Mouse (Mus musculus): ENCODE results near the gene Zbtb44. TPM values are rescaled to one million over a fixed set of nuclear protein-coding genes. Genes with fewer than 3 reads are reported as not detected.

The Zbtb44 gene
- polyA plus RNA-seq, 1 experiment from 2014 or later: 6.5 TPM

GRCm38 (mm10) chr9:31089541-31089940 is 59.1 kb downstream of the Zbtb44 start:
- TF ChIP-seq CTCF (IDR thresholded peaks at IDR 0.05; ENCODE audit: low read depth) (no peak), EP300 (optimal IDR thresholded peaks at IDR 0.05) (no peak)
- Histone ChIP-seq H3K4me1 (replicated peaks; ENCODE audit: control insufficient read depth, insufficient read depth) (no peaks in the 10 kb centered on the region), H3K27ac (replicated peaks) (no peak overlapping the region), H3K4me3 (ENCODE audit: low read depth, low read length) (no peak overlapping the region), H3K36me3 (ENCODE audit: control insufficient read depth, insufficient read depth, low read length) (no peaks in the 10 kb centered on the region), H3K27me3 (ENCODE audit: control insufficient read depth, insufficient read depth, low read length) (no peaks in the 10 kb centered on the region), H3K9ac (ENCODE audit: low read length) (no peak overlapping the region), H3K4me2 (replicated peaks; ENCODE audit: low read depth) (no peak overlapping the region), H3K9me3 (ENCODE audit: control insufficient read depth, low read length) (no peaks in the 10 kb centered on the region)
- 86% methylated on average over 9 of the region's 9 CpGs for WGBS
- DNase-seq (ENCODE audit: low spot score) (no peak), ATAC-seq (ENCODE audit: low FRiP score, low TSS enrichment) (no peak)

- no peak for DNase-seq (ENCODE audit: low spot score)
- H3K4me2 ChIP-seq (replicated peaks; ENCODE audit: low read depth): no peak overlapping the region
- H3K36me3 ChIP-seq (ENCODE audit: control insufficient read depth, insufficient read depth, low read length): no peaks in the 10 kb centered on the region
- whole genome bisulfite sequencing: 85% methylated on average over 28 of the region's 29 CpGs
- no peak for ATAC-seq (ENCODE audit: low FRiP score, low TSS enrichment)
- H3K27me3 ChIP-seq (ENCODE audit: control insufficient read depth, insufficient read depth, low read length): no peaks in the 10 kb centered on the region
- H3K4me1 ChIP-seq (replicated peaks; ENCODE audit: control insufficient read depth, insufficient read depth): no peaks in the 10 kb centered on the region
- TF ChIP-seq EP300 (optimal IDR thresholded peaks at IDR 0.05): no peak
- TF ChIP-seq CTCF (IDR thresholded peaks at IDR 0.05; ENCODE audit: low read depth): no peak
- H3K9ac ChIP-seq (ENCODE audit: low read length): no peak overlapping the region
- no peak overlapping the region for H3K4me3 ChIP-seq (ENCODE audit: low read depth, low read length)
- no peaks in the 10 kb centered on the region for H3K9me3 ChIP-seq (ENCODE audit: control insufficient read depth, low read length)
- no peak overlapping the region for H3K27ac ChIP-seq (replicated peaks)
Observed at GRCm38 (mm10) chr9:31090081-31091023, 59.9 kb downstream of the Zbtb44 start.

GRCm38 (mm10) chr9:31091162-31091581 is 60.7 kb downstream of the Zbtb44 start:
- DNase-seq (ENCODE audit: low spot score) (no peak), ATAC-seq (ENCODE audit: low FRiP score, low TSS enrichment) (no peak)
- H3K4me1 ChIP-seq (replicated peaks; ENCODE audit: control insufficient read depth, insufficient read depth): no peaks in the 10 kb centered on the region
- no peak overlapping the region for H3K4me2 ChIP-seq (replicated peaks; ENCODE audit: low read depth)
- no peaks in the 10 kb centered on the region for H3K36me3 ChIP-seq (ENCODE audit: control insufficient read depth, insufficient read depth, low read length)
- H3K9me3 ChIP-seq (ENCODE audit: control insufficient read depth, low read length): no peaks in the 10 kb centered on the region
- no peak overlapping the region for H3K4me3 ChIP-seq (ENCODE audit: low read depth, low read length)
- 93% methylated on average over 10 of the region's 10 CpGs for WGBS
- H3K9ac ChIP-seq (ENCODE audit: low read length): no peak overlapping the region
- no peak overlapping the region for H3K27ac ChIP-seq (replicated peaks)
- TF ChIP-seq EP300 (optimal IDR thresholded peaks at IDR 0.05) (no peak), CTCF (IDR thresholded peaks at IDR 0.05; ENCODE audit: low read depth) (no peak)
- H3K27me3 ChIP-seq (ENCODE audit: control insufficient read depth, insufficient read depth, low read length): no peaks in the 10 kb centered on the region

GRCm38 (mm10) chr9:31092111-31092832 is 61.8 kb downstream of the Zbtb44 start:
- WGBS: 83% methylated on average over 18 of the region's 18 CpGs

GRCm38 (mm10) chr9:31092833-31093195 is 62.4 kb downstream of the Zbtb44 start:
- 90% methylated on average over 10 of the region's 10 CpGs for WGBS
- no peak for DNase-seq (ENCODE audit: low spot score)
- no peak overlapping the region for H3K9ac ChIP-seq (ENCODE audit: low read length)

More at GRCm38 (mm10) chr9:31092111-31092832, 61.8 kb downstream of the Zbtb44 start:
- no peaks in the 10 kb centered on the region for H3K27me3 ChIP-seq (ENCODE audit: control insufficient read depth, insufficient read depth, low read length)
- H3K27ac ChIP-seq (replicated peaks): no peak overlapping the region
- no peak overlapping the region for H3K9ac ChIP-seq (ENCODE audit: low read length)
- H3K4me3 ChIP-seq (ENCODE audit: low read depth, low read length): no peak overlapping the region
- no peak for DNase-seq (ENCODE audit: low spot score)
- ATAC-seq (ENCODE audit: low FRiP score, low TSS enrichment): no peak
- no peaks in the 10 kb centered on the region for H3K9me3 ChIP-seq (ENCODE audit: control insufficient read depth, low read length)
- TF ChIP-seq CTCF (IDR thresholded peaks at IDR 0.05; ENCODE audit: low read depth) (no peak), EP300 (optimal IDR thresholded peaks at IDR 0.05) (no peak)
- no peaks in the 10 kb centered on the region for H3K36me3 ChIP-seq (ENCODE audit: control insufficient read depth, insufficient read depth, low read length)
- no peak overlapping the region for H3K4me2 ChIP-seq (replicated peaks; ENCODE audit: low read depth)
- no peaks in the 10 kb centered on the region for H3K4me1 ChIP-seq (replicated peaks; ENCODE audit: control insufficient read depth, insufficient read depth)

More at GRCm38 (mm10) chr9:31092833-31093195, 62.4 kb downstream of the Zbtb44 start:
- no peak for ATAC-seq (ENCODE audit: low FRiP score, low TSS enrichment)
- Histone ChIP-seq H3K27me3 (ENCODE audit: control insufficient read depth, insufficient read depth, low read length) (no peaks in the 10 kb centered on the region), H3K4me3 (ENCODE audit: low read depth, low read length) (no peak overlapping the region), H3K36me3 (ENCODE audit: control insufficient read depth, insufficient read depth, low read length) (no peaks in the 10 kb centered on the region), H3K4me2 (replicated peaks; ENCODE audit: low read depth) (no peak overlapping the region), H3K27ac (replicated peaks) (no peak overlapping the region), H3K9me3 (ENCODE audit: control insufficient read depth, low read length) (no peaks in the 10 kb centered on the region), H3K4me1 (replicated peaks; ENCODE audit: control insufficient read depth, insufficient read depth) (no peaks in the 10 kb centered on the region)
- TF ChIP-seq EP300 (optimal IDR thresholded peaks at IDR 0.05) (no peak), CTCF (IDR thresholded peaks at IDR 0.05; ENCODE audit: low read depth) (no peak)
